Mouse (Mus musculus) heart, postnatal 36 days (tissue): Measurements from ENCODE around the gene Nav1. TPM values are rescaled to one million over a fixed set of nuclear protein-coding genes. Genes with fewer than 3 reads are reported as not detected.

ENCODE experiments used
- DNase-seq, 2 experiments: peaks; one replicate each; pipeline ENCODE4 v3.0.0; 2021 to 2022
- intact Hi-C: fragments of 180-260 bp; cut with DNase I; formaldehyde crosslinking; loops from one replicate; pipeline ENCODE4 v1.15.1; 2025
- total RNA-seq, 2 experiments: library from RNA; stranded (reverse); gene quantifications; 2 replicates each; pipeline ENCODE4 v1.2.3; 2021

Gene Nav1
- total RNA-seq, 2 experiments from 2014 or later = 18.6 to 20.8 TPM

GRCm38 (mm10) chr1:135557976-135558375 lies 49.1 kb downstream of the Nav1 start:
- no peak for DNase-seq
- intact Hi-C loops = loop anchor here (2.0 kb wide), 1 partner anchor 15 kb away; no protein-coding TSS in a partner anchor

GRCm38 (mm10) chr1:135555885-135556284 lies 51.2 kb downstream of the Nav1 start:
- intact Hi-C loops = loop anchor here (2.0 kb wide), 1 partner anchor 17 kb away; no protein-coding TSS in a partner anchor
- no peak for DNase-seq

DNA sequence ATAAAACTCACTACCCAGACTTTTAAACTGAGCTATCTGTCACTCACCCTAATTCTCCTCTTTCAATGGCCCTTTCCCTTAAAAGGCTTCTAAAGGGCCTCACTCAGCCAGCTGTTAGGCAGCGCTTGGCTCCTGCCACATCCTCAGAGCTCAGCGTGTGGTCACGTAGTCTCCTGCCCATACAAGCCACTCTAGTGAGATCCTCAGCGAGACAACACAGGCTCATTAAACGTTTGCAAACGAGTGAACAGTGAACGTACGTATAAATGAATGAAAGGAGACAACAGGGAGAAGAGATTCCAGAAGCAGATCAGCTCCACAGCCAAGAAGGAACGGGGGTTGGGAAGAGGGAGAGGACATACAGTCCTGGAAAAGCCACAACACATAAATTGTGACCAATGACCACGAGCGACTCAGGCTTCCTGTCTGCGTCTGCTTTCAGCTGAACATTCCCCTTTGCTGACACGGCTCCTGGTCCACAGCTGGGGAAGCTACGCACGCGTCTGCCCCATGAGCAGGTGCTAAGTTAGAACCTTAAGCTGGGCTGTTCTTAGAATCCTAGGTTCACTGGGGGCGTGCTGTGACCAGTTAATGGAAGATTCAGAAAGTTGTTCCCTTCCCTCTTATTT lies 52.3 kb downstream of the Nav1 start:
- intact Hi-C loops = no loop called here

DNA sequence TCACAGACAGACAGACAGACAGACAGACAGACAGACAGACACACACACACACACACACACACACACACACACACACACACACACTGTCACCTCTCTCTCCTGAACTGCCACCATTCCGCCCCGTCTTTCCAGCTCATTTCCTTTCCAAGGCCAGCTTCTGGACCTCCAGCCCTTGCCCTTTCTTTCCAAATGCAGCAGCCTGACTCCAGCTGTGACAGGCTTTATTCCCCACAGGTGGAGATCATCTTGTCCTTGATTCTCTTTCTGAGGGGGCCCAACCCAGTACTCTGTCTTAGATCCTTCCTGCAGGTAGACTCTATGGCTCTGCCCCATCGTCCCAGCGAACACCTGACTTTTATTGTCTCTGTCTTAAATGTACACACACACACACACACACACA lies 53.5 kb downstream of the Nav1 start:
- intact Hi-C loops = no loop called here

More for the DNA sequence above, 52.3 kb downstream of the Nav1 start:
- DNase-seq = no peak

GRCm38 (mm10) chr1:135553154-135553553 lies 53.9 kb downstream of the Nav1 start:
- intact Hi-C loops = no loop called here
- no peak for DNase-seq

More for the DNA sequence above, 53.5 kb downstream of the Nav1 start:
- no peak for DNase-seq

GRCm38 (mm10) chr1:135550886-135551285 lies 56.2 kb downstream of the Nav1 start:
- DNase-seq = no peak
- intact Hi-C loops = no loop called here

DNA sequence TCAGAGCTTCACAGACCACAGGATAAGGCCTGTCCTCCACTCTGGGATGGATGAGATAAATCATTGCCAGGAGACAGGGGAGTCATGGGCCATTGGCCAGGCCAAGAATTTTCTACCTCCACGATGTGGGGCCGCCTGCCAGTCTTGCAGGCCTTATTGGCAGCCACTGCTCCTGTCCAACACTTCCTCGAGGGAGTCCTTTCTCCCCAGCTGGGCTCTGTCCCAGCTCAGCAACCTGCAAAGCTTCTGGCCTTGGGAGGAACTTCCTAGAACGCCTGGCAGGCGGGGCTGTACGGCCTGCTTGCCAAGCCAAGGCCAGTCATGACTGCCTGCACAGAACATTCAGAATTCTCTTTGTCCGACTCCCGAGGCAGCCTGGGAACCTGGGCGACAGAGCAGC lies 58.3 kb downstream of the Nav1 start:
- intact Hi-C loops = loop anchor here (2.0 to 5.0 kb wide), 2 partner anchors 36 to 69 kb away; no protein-coding TSS in a partner anchor
- DNase-seq = peak; percentile 73 to 74

- intact Hi-C loops = loop anchor here (5.0 kb wide), 1 partner anchor 71 kb away; no protein-coding TSS in a partner anchor
Observed at GRCm38 (mm10) chr1:135546099-135546498, 61.0 kb downstream of the Nav1 start.

DNA sequence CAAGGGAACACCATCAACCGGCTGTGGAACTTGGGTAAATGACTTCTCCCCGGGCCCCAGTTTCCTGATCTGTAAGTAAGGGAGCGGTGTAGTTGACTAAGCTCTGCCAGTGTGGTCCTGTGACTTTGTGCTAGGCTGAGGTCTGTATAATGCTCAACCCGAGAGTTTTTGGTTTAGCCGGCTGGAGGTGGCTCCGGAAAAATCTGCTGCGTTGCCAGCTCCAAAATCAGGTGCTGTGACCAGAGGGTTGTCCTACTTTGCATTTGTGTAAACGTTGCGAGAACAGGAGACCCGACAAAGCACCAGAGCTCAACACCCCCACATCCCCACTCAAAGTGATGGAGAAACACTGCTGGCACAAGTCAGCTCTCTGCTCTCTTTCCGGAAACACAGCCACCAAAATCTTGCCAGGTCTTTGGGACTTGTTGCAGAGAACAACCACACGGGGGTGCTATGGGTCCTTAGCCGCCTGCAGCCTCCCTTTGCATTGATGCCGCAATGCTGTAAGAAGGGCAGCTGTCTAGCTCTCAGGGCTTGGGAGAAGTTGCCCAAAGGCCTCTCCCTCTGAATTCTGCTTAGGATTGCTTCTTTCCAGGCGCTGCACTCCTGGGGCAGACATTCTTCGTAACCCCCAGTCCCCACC lies 62.5 kb downstream of the Nav1 start:
- intact Hi-C loops = loop anchor here (1.0 to 5.0 kb wide), 4 partner anchors 73 to 372 kb away; no protein-coding TSS in a partner anchor
- DNase-seq = peak; percentile 85

More at GRCm38 (mm10) chr1:135546099-135546498, 61.0 kb downstream of the Nav1 start:
- no peak for DNase-seq

DNA sequence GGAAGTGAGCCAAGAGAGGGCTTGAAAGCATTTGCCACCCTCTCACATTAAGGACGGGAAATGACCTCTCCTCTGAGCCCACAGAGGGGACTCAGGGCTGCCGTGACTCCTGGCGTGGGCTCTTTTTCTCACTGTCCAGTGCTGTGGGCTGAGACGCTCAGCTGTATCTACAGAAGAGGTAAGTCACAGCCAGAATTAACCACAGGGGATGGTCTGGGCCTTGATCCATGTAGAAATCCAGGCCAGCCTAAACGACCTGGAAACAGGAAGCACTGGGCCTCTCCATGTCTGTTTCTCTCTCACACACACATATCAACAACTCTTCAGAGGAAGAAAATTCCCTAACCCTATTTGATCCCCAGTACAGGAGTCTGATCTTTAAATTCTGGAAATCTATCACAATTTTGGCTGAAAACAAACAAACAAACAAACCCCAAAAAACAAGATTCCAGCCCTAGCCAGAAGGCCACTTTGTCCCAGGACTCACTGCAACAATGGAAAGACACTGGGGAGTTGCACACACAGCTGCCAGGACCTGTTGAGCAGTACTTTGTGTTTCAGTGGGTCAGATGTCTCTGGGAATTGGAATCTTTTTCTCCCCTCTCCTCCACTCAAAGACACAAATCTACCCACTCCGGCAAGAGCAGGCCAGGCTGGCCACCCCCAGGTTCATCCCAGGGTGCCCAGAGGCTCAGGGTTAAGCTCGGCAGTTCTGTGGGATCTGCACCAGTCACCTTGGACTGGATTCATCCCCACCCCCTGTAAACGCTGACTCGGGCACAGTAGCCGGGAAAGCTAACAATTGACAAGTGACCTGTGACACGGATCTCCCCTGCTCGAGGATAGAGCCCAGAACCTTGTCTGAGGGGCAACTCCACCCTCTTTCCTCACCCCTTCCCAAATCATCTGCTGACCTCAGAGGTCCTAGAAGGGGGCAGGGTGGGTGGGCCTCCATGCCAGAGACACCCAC lies 64.0 kb downstream of the Nav1 start:
- intact Hi-C loops = loop anchor here (5.0 kb wide), 1 partner anchor 371 kb away; no protein-coding TSS in a partner anchor
- peak in 1 of 2 experiments; percentile 49 for DNase-seq

DNA sequence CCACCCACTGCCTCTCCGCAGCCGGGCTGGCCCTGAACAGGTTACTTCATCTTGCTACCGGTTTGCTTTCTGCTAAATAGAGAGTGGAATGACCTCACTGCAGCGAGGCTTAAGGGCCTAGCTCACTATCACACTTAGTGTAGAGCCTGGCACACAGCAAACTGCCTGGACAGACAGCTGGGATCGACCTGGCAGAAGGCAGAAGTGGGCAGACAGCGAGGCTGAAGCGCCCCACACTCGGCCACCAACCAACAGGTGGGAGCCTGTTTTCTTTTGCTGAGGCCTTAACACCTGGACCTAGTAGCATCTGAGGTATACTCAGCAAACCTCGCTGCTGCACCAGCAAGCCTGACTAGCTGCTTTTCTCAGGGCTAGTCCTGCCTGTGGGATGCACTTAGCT lies 65.0 kb downstream of the Nav1 start:
- intact Hi-C loops = loop anchor here (5.0 kb wide), 1 partner anchor 370 kb away; no protein-coding TSS in a partner anchor
- DNase-seq = no peak

DNA sequence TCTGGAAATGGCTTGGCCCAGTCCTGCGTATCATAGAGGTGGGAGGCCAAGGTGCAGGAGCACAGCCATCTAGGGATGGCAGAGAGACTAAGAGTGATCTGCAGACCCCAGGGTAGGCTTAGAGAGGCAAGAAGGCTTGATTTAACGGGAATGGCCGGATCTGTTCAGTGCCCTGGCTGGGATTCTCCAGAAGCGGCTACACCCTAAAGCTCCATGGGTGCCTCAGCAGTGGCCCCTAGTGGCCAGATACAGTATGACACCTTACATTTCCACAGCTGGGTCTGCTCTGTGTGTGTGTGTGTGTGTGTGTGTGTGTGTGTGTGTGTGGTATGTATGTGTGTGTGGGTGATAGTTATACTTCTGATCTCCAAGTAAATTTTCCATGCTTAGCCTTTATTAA lies 66.8 kb downstream of the Nav1 start:
- DNase-seq = peak; percentile 89
- intact Hi-C loops = loop anchor here (1.0 to 5.0 kb wide), 2 partner anchors 79 to 368 kb away; no protein-coding TSS in a partner anchor

DNA sequence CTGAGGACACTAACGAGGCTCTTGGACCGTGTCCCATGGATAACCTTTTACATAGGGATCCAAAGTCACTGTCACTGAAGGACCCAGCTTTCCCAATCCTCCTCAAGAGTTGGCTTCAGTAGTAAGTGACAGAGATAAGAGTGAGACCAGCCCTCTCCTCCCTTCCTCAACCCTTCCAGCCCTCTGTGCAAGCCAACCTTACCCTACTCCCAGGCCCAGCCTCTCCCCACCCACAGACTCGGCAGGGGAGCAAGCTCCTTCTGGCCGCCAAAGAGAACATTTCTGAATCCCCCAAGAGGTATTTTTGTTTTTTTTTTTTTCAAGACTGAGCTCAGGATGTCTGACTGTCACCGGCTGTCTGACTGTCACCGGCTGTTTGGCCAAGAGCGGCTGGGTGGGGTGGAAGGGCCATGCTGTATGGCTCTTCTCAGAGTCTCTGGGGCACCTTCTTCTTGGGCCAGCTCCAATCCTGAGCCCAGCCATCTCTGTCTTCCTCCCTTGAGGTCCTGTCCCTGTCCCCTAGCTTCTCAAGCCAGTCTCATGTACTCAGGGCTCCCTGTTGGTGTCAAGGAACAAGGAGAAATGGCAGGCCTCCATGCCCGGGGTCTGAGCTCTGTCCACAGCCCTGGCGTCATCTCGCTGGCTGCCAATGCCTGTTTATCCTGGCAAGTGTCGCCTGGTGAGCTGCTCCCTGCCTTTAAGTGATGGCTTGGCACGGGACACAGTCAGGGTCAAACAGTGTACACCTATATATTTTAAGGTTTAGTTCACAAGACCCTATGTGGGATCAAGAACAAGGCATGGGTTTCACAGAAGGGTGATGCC lies 68.4 kb downstream of the Nav1 start:
- intact Hi-C loops = no loop called here
- DNase-seq = no peak

DNA sequence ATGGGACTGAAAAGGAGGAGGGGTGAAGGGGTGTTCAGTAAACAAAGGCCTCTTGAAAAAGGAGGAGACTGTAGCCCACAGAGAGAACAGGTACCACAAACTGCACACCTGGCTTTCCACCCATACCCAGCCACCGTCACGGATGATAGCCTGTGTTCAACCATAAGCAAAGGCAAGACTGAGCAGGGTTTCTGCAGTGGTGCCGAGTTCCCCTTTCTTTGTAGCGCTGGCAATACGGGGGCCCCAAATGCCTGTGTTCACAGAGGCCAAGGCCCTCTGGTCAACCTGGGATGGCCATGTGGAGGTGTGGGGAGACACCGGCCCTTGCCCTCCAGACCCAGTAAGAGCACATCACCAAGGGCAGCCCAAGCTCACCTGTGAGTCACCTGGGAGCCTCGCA lies 70.3 kb downstream of the Nav1 start:
- no peak for DNase-seq
- intact Hi-C loops = no loop called here

DNA sequence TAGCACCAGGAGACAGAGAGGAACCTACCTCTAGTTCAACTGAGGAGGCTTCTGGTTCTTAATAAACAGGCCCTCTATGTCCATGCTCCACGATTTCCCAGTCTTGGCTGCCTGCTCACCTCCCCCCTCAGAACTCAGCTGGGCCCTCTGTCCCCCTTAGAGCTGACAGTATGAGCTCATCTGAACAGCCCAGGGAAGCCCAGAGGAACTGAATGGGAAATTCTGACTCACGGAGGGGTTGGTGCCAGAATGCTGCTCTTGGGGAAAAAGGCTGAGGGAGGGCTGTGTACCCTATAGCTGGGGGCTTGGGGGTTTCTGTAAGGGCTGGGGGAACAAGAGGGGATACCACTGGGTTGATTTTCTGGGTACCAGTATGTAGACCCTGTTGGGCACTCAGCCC lies 70.8 kb downstream of the Nav1 start:
- intact Hi-C loops = no loop called here
- DNase-seq = no peak

DNA sequence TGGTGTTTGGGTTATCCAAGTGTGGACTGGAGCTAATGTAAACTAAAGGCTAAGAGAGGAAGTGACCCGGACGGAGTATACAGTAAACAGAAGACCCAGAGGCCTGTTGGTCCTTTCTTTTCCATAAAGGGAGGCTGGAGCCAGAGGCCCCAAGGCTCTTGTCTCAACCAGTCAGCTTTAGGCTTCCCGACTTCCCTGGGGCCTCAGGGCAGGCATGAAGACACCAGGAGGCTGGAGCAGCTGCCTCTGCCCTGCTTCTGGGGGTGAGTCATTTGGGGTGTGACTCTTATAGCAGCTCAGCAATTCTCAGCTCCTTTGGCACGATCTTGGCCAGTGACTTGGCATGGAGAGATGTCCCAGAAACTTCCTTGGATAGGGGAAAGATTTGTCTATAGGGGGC lies 71.8 kb downstream of the Nav1 start:
- intact Hi-C loops = no loop called here
- DNase-seq = peak in 1 of 2 experiments; percentile 61

GRCm38 (mm10) chr1:135534782-135535181 lies 72.3 kb downstream of the Nav1 start:
- intact Hi-C loops = no loop called here

DNA sequence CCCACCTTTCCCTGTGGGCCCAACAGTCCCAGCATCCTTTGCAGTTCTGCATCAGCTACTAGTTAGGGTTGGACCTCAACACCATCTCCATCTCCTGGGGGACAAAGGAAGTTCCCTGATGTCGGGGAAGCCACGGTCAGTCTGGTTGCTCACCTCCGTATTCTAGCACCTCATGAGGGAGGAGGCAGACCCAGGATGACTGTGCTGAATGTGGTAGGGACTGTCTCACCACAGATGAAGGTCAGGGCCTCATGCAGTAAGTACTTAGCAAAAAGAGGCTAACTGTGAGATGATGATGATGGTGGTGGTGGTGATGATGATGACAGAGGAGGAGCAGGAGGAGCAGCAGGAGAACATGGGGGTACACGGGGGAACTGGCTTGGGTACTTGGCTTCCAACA lies 73.0 kb downstream of the Nav1 start:
- DNase-seq = no peak
- intact Hi-C loops = no loop called here

More at GRCm38 (mm10) chr1:135534782-135535181, 72.3 kb downstream of the Nav1 start:
- no peak for DNase-seq

- no peak for DNase-seq
- intact Hi-C loops = no loop called here
Observed at GRCm38 (mm10) chr1:135532383-135532782, 74.7 kb downstream of the Nav1 start.

DNA sequence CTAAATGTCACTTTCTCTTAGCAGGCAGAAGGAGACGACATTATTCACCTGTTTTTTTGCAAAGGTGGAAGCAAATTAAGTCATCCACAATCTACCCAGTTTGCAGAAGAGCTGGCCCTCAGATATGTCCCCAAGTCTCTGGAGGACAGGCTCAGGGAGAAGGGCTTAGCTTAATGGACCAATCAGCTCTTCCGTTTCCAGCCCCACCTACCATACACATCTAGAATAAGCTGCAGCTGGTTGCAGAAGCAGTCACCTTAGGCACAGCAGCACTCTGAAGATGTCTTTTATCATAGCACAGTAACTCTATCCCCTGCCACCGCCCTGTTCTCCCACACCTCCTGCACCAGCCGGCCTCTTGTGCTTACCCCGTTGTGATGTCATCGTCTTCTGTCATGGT lies 75.1 kb downstream of the Nav1 start:
- DNase-seq = no peak
- intact Hi-C loops = no loop called here
